Mouse (Mus musculus): ENCODE measurements around the gene Tmem237.

Tmem237 gene

DNA sequence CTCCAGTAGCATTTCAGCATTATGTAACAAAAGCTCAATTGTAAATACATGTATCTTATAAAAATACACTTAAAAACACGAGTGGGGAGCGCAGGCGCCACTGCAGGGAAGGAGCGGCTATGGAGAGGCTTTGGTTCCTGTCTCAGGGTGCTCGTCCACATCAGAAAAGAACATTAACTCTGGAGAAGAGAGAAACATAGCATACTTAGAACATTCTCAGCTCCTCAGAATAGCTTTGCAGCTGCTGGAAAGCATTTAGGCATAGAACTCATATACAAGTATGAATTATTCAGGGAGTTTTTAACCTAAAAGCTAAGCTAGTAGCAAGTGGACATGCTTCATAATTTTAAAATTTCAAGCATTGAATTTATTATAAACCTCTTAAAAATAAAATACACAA, 19.2 kb downstream of the Tmem237 start:
- no peak for DNase-seq (ENCODE audit: low spot score)

DNA sequence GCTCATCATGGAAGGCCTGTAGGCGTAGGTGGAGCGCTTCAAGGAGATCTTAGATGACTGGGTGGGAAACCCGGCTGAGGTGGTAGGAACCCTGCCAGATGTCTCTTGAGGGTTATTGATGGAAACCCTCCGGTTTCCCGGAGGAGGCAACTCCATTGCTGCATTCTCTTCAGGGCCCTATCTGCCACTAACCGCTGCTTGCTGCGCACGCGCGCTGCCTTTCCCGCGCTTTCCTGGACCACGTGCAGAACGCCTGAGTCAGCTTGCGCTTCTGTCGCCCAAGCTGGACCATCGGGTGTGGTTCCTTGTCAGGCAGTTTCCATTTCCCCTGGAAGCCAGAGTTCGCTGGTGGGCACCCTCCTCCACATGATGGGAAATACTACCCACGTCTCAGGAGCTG, 25.5 kb downstream of the Tmem237 start, which contains the start of gene C2cd6:
TSS of gene C2cd6 (minus strand) at position 196 of the 400 bp plus-strand sequence.
- no peak for DNase-seq (ENCODE audit: low spot score)

- DNase-seq (ENCODE audit: low spot score): no peak
Observed at GRCm38 (mm10) chr1:59070867-59071266, 49.3 kb downstream of the Tmem237 start.

- no peak for DNase-seq (ENCODE audit: low spot score)
Observed at GRCm38 (mm10) chr1:59067976-59068375, 52.2 kb downstream of the Tmem237 start.

DNA sequence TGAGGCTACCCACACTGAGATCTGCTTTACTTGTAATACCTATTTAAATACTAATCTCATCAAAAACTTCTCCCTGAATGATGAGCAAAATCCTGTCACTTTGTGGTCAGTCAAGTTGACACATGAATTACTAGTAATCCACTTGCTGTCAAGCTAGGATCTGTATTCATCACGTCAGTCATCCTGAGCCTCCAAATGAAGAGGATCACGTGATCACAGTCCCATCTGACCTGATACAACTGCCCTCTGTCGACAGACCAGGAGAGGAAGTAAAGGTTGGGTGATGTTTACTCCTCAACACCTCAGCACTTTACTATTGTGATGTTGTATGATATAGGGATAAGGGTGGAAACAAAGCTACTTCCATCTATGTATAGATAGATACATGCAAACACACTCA, 56.5 kb downstream of the Tmem237 start:
- no peak for DNase-seq (ENCODE audit: low spot score)

DNA sequence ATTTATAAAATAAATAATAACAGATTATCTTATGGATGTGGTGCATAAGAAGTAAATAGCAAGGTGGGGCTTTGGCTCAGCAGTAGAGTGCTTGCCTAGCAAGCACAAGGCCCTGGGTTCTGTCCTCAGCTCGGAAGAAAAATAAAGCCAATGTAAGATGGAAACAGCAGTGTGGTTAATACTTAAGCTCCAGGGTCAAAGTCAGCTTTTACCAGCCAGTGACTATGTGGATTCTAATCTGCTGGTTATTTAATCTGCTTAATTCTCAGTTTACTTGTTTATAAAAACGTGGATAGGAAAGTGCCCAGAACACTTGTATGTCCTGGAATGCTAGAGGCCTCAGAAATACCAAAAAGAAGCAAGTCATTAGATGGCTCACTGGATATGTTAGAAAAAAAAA, 63.3 kb downstream of the Tmem237 start:
- no peak for DNase-seq (ENCODE audit: low spot score)

DNA sequence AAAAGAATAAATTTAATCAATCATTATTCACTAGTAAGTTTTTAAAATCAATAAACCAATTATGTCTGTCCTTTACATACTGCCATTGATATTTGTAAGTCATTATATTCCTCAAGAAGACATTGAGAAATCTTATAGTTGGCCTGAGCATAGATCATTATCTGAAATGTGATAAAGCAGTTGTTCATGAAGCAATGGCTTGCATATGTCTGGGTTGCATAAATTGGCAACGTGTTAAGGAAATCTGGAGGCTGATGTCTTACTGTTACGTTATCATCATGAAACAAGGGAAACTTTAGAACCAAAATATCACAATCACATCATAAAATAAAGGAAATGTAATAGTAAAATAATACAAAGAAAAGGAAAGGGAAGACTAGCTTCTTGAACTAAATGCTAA, 68.9 kb downstream of the Tmem237 start:
- DNase-seq (ENCODE audit: low spot score): no peak

Measured in left cerebral cortex, adult 11 months (tissue).